Mouse (Mus musculus) myocyte (in vitro differentiated cells): Measurements from ENCODE around the gene Gm44596.

Experiments used
- MYOG ChIP-seq, 3 experiments: IDR thresholded peaks; one replicate each; pipeline ENCODE4 v1.6.1; 2011; ENCODE audit warnings: control low read depth in 2 of 3, low read depth in 2 of 3, mild to moderate bottlenecking in 2 of 3; ENCODE audit not compliant: insufficient read length in 2 of 3, control insufficient read depth in 1 of 3, insufficient read depth in 1 of 3
- POLR2A ChIP-seq: IDR thresholded peaks from one replicate; pipeline ENCODE4 v1.6.1; 2011; ENCODE audit warnings: low read depth, mild to moderate bottlenecking, control low read depth, moderate library complexity; ENCODE audit not compliant: insufficient read length
- POLR2AphosphoS2 ChIP-seq: IDR thresholded peaks from one replicate; pipeline ENCODE4 v1.6.1; 2011; ENCODE audit warnings: low read depth, control low read depth; ENCODE audit not compliant: insufficient read length
- TCF3 ChIP-seq: IDR thresholded peaks from one replicate; pipeline ENCODE4 v1.6.1; 2011; ENCODE audit warnings: low read depth, control low read depth; ENCODE audit not compliant: insufficient read length

- TF ChIP-seq POLR2A (peak; percentile 55), MYOG (IDR thresholded peaks at IDR 0.05; ENCODE audit: control insufficient read depth in 1 of 3, insufficient read depth in 1 of 3, insufficient read length in 2 of 3, low read depth in 2 of 3) (no peak), TCF3 (no peak), POLR2AphosphoS2 (peak; percentile 62)
Observed at GRCm38 (mm10) chr6:128362381-128363006, 12.8 kb upstream of the Gm44596 start, which contains the start of the genes Rhno1 and Foxm1.
